Mouse (Mus musculus) retina, postnatal 1 day (tissue): ENCODE results near the gene Rab38.

Experiments
- DNase-seq: peaks from one replicate; pipeline ENCODE4 v3.0.0-alpha.2; 2012

Rab38 gene

DNA sequence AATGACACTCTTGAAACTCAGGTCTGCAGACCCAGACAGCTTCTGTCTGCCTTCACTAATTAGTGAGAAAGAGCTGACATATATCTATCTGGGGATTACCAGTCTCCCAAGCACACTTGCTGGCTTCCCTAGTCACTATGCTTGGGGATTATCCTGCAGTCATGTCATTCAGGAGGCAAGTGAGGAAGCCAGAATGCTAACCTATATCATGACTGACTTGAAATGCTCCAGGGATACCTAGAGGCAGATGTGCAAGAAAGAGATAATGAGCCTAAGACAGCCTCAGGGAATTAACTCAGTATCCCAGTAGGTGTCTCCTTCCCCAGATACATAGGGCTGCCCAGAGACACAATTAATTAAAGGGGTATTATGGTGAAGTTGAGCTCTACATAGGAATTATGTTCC is 106.1 kb downstream of the Rab38 start:
- peak; percentile 71 for DNase-seq

DNA sequence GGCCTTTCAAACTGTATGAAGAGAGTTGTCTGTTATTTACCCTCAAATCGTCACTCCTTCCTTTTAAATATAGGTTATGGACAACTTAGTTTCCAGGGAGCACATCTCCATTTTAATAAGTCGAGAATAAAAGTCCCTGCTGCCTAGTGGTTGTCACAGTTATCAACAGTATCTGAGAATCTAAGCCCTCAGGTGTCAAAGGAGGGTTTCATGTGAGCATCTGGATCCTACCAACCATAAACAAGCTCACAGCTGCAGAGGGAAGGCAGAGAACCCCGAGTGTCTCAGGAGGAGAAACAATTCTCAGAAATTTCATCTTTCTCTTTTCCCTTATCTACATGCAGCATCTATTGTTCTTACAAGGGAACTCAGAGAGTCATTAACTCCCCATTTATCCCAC is 106.7 kb downstream of the Rab38 start:
- no peak for DNase-seq
